Mouse (Mus musculus): ENCODE measurements around the gene Zdhhc6. TPM values are rescaled to one million over a fixed set of nuclear protein-coding genes. Genes with fewer than 3 reads are reported as not detected.

The Zdhhc6 gene
- polyA plus RNA-seq, 1 experiment from 2014 or later = 111 TPM

- no peak overlapping the region for H3K9ac ChIP-seq (replicated peaks; ENCODE audit: low read length)
- H3K9me3 ChIP-seq (ENCODE audit: low read length) = no peaks in the 10 kb centered on the region
- peaks cover 32% of the 10 kb centered on the region for H3K36me3 ChIP-seq (ENCODE audit: insufficient read depth, low read length)
- 95% methylated on average over 2 of the region's 2 CpGs for WGBS
- no peak overlapping the region for H3K4me2 ChIP-seq (replicated peaks; ENCODE audit: low read depth, low read length)
- peaks cover 23% of the 10 kb centered on the region for H3K4me1 ChIP-seq (ENCODE audit: insufficient read depth, low read length)
- H3K4me3 ChIP-seq (ENCODE audit: low read length) = no peak overlapping the region
- no peak overlapping the region for H3K27ac ChIP-seq (ENCODE audit: low read length)
- no peak for ATAC-seq (ENCODE audit: low FRiP score, low TSS enrichment)
- no peaks in the 10 kb centered on the region for H3K27me3 ChIP-seq (ENCODE audit: insufficient read depth, low read length)
Observed at GRCm38 (mm10) chr19:55313649-55314048, 2.2 kb downstream of the Zdhhc6 start.

- no peak overlapping the region for H3K9ac ChIP-seq (replicated peaks; ENCODE audit: low read length)
- H3K27ac ChIP-seq (ENCODE audit: low read length) = no peak overlapping the region
- H3K4me2 ChIP-seq (replicated peaks; ENCODE audit: low read depth, low read length) = no peak overlapping the region
- peaks cover 16% of the 10 kb centered on the region for H3K4me1 ChIP-seq (ENCODE audit: insufficient read depth, low read length)
- no peak overlapping the region for H3K4me3 ChIP-seq (ENCODE audit: low read length)
- H3K36me3 ChIP-seq (ENCODE audit: insufficient read depth, low read length) = peaks cover 40% of the 10 kb centered on the region
- H3K27me3 ChIP-seq (ENCODE audit: insufficient read depth, low read length) = no peaks in the 10 kb centered on the region
- no peak for ATAC-seq (ENCODE audit: low FRiP score, low TSS enrichment)
- no peaks in the 10 kb centered on the region for H3K9me3 ChIP-seq (ENCODE audit: low read length)
- 90% methylated on average over 8 of the region's 8 CpGs for WGBS
Observed at GRCm38 (mm10) chr19:55311874-55312273, 4.0 kb downstream of the Zdhhc6 start.

DNA sequence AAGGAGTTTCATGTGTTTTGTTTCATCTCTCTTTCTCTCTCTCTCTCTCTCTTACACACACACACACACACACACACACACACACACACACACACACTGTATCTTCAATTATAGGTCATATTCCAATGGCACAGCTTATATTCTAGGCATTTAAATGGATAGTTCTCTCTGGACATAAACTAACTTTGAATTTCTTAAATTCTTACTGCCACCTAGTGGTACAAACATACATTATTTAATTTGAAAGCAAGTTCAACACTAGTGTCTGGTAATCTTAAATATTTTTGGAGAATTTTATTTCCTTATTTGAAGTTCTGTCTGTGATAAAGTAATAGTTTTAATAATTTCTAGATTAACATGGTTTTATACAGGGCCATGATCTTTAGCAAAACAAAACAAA is 10.8 kb downstream of the Zdhhc6 start:
- H3K27ac ChIP-seq (ENCODE audit: low read length) = no peak overlapping the region
- no peak overlapping the region for H3K9ac ChIP-seq (replicated peaks; ENCODE audit: low read length)
- H3K36me3 ChIP-seq (ENCODE audit: insufficient read depth, low read length) = peaks cover 53% of the 10 kb centered on the region
- no peaks in the 10 kb centered on the region for H3K9me3 ChIP-seq (ENCODE audit: low read length)
- no peaks in the 10 kb centered on the region for H3K4me1 ChIP-seq (ENCODE audit: insufficient read depth, low read length)
- no peak overlapping the region for H3K4me2 ChIP-seq (replicated peaks; ENCODE audit: low read depth, low read length)
- no peaks in the 10 kb centered on the region for H3K27me3 ChIP-seq (ENCODE audit: insufficient read depth, low read length)
- no peak for ATAC-seq (ENCODE audit: low FRiP score, low TSS enrichment)
- H3K4me3 ChIP-seq (ENCODE audit: low read length) = no peak overlapping the region

GRCm38 (mm10) chr19:55300525-55300924 is 15.3 kb downstream of the Zdhhc6 start:
- Histone ChIP-seq H3K27me3 (ENCODE audit: insufficient read depth, low read length) (no peaks in the 10 kb centered on the region), H3K9ac (replicated peaks; ENCODE audit: low read length) (no peak overlapping the region), H3K27ac (ENCODE audit: low read length) (no peak overlapping the region), H3K36me3 (ENCODE audit: insufficient read depth, low read length) (peaks cover 50% of the 10 kb centered on the region), H3K9me3 (ENCODE audit: low read length) (no peaks in the 10 kb centered on the region), H3K4me1 (ENCODE audit: insufficient read depth, low read length) (no peaks in the 10 kb centered on the region), H3K4me2 (replicated peaks; ENCODE audit: low read depth, low read length) (no peak overlapping the region), H3K4me3 (ENCODE audit: low read length) (no peak overlapping the region)
- 84% methylated on average over 3 of the region's 3 CpGs for WGBS
- ATAC-seq (ENCODE audit: low FRiP score, low TSS enrichment) = no peak

GRCm38 (mm10) chr19:55299378-55299777 is 16.5 kb downstream of the Zdhhc6 start:
- Histone ChIP-seq H3K27ac (ENCODE audit: low read length) (no peak overlapping the region), H3K9ac (replicated peaks; ENCODE audit: low read length) (no peak overlapping the region), H3K4me1 (ENCODE audit: insufficient read depth, low read length) (no peaks in the 10 kb centered on the region), H3K27me3 (ENCODE audit: insufficient read depth, low read length) (no peaks in the 10 kb centered on the region), H3K4me2 (replicated peaks; ENCODE audit: low read depth, low read length) (no peak overlapping the region), H3K36me3 (ENCODE audit: insufficient read depth, low read length) (peaks cover 56% of the 10 kb centered on the region), H3K4me3 (ENCODE audit: low read length) (no peak overlapping the region), H3K9me3 (ENCODE audit: low read length) (no peaks in the 10 kb centered on the region)
- ATAC-seq (ENCODE audit: low FRiP score, low TSS enrichment) = no peak
- WGBS = 91% methylated on average over 1 of the region's 1 CpGs

DNA sequence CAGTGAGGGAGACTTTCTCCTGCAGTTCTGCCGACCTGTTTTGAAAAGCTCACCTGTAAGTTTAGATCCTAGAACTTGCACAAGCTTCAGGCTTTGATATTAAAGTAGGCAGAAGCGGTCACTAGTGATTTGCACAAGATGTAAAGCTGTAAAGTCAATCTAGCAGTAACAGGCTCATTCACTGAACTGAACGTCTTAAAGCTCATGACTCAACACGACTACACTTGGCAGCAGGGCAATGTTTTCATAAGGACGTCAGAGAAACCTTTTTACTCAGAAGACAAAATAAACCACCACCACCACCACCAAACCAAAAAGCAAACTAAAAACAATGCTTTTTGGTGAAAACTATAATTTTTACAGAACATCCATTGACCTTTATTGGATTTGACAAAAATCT is 17.9 kb downstream of the Zdhhc6 start:
- no peaks in the 10 kb centered on the region for H3K9me3 ChIP-seq (ENCODE audit: low read length)
- H3K36me3 ChIP-seq (ENCODE audit: insufficient read depth, low read length) = peaks cover 51% of the 10 kb centered on the region
- H3K4me1 ChIP-seq (ENCODE audit: insufficient read depth, low read length) = no peaks in the 10 kb centered on the region
- H3K4me3 ChIP-seq (ENCODE audit: low read length) = no peak overlapping the region
- no peak overlapping the region for H3K27ac ChIP-seq (ENCODE audit: low read length)
- no peak overlapping the region for H3K9ac ChIP-seq (replicated peaks; ENCODE audit: low read length)
- H3K27me3 ChIP-seq (ENCODE audit: insufficient read depth, low read length) = no peaks in the 10 kb centered on the region
- no peak overlapping the region for H3K4me2 ChIP-seq (replicated peaks; ENCODE audit: low read depth, low read length)
- 73% methylated on average over 5 of the region's 5 CpGs for WGBS
- no peak for ATAC-seq (ENCODE audit: low FRiP score, low TSS enrichment)

- peaks cover 49% of the 10 kb centered on the region for H3K36me3 ChIP-seq (ENCODE audit: insufficient read depth, low read length)
- no peaks in the 10 kb centered on the region for H3K27me3 ChIP-seq (ENCODE audit: insufficient read depth, low read length)
Observed at GRCm38 (mm10) chr19:55297489-55297888, 18.3 kb downstream of the Zdhhc6 start.

GRCm38 (mm10) chr19:55296301-55296700 is 19.5 kb downstream of the Zdhhc6 start:
- peaks cover 43% of the 10 kb centered on the region for H3K36me3 ChIP-seq (ENCODE audit: insufficient read depth, low read length)
- no peak overlapping the region for H3K4me3 ChIP-seq (ENCODE audit: low read length)
- H3K27ac ChIP-seq (ENCODE audit: low read length) = no peak overlapping the region
- no peaks in the 10 kb centered on the region for H3K9me3 ChIP-seq (ENCODE audit: low read length)
- H3K4me2 ChIP-seq (replicated peaks; ENCODE audit: low read depth, low read length) = no peak overlapping the region
- WGBS = 87% methylated on average over 2 of the region's 2 CpGs
- no peaks in the 10 kb centered on the region for H3K4me1 ChIP-seq (ENCODE audit: insufficient read depth, low read length)
- no peaks in the 10 kb centered on the region for H3K27me3 ChIP-seq (ENCODE audit: insufficient read depth, low read length)
- no peak for ATAC-seq (ENCODE audit: low FRiP score, low TSS enrichment)
- no peak overlapping the region for H3K9ac ChIP-seq (replicated peaks; ENCODE audit: low read length)

More at GRCm38 (mm10) chr19:55297489-55297888, 18.3 kb downstream of the Zdhhc6 start:
- no peak for ATAC-seq (ENCODE audit: low FRiP score, low TSS enrichment)
- Histone ChIP-seq H3K4me1 (ENCODE audit: insufficient read depth, low read length) (no peaks in the 10 kb centered on the region), H3K9ac (replicated peaks; ENCODE audit: low read length) (no peak overlapping the region), H3K27ac (ENCODE audit: low read length) (no peak overlapping the region), H3K9me3 (ENCODE audit: low read length) (no peaks in the 10 kb centered on the region), H3K4me2 (replicated peaks; ENCODE audit: low read depth, low read length) (no peak overlapping the region), H3K4me3 (ENCODE audit: low read length) (no peak overlapping the region)
- WGBS = 96% methylated on average over 2 of the region's 2 CpGs

GRCm38 (mm10) chr19:55295556-55295955 is 20.3 kb downstream of the Zdhhc6 start:
- Histone ChIP-seq H3K4me1 (ENCODE audit: insufficient read depth, low read length) (no peaks in the 10 kb centered on the region), H3K27ac (ENCODE audit: low read length) (no peak overlapping the region), H3K36me3 (ENCODE audit: insufficient read depth, low read length) (peaks cover 45% of the 10 kb centered on the region), H3K9me3 (ENCODE audit: low read length) (no peaks in the 10 kb centered on the region), H3K9ac (replicated peaks; ENCODE audit: low read length) (no peak overlapping the region), H3K4me3 (ENCODE audit: low read length) (no peak overlapping the region), H3K27me3 (ENCODE audit: insufficient read depth, low read length) (no peaks in the 10 kb centered on the region), H3K4me2 (replicated peaks; ENCODE audit: low read depth, low read length) (no peak overlapping the region)
- no peak for ATAC-seq (ENCODE audit: low FRiP score, low TSS enrichment)
- WGBS = 76% methylated on average over 3 of the region's 3 CpGs

DNA sequence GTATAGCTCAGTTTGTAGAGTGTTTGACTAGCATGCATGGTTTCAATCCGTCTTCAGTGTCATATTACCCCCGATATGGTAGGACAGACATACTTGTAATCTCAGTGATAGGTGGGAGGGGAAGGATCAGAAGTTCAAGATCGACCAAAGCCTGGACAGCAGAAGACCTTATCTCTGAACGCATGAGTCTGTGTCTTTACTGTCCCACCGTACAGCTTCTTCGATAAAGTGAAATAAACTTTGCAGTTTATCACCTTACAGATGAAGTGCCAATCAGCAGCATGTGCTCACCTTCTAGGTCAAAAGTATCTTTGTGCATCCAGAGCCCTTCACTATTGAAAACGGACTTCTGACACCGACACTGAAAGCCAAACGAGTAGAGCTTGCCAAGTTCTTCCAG is 20.8 kb downstream of the Zdhhc6 start:
- no peak for ATAC-seq (ENCODE audit: low FRiP score, low TSS enrichment)
- 88% methylated on average over 9 of the region's 9 CpGs for WGBS
- H3K36me3 ChIP-seq (ENCODE audit: insufficient read depth, low read length) = peaks cover 43% of the 10 kb centered on the region
- no peak overlapping the region for H3K4me2 ChIP-seq (replicated peaks; ENCODE audit: low read depth, low read length)
- H3K27me3 ChIP-seq (ENCODE audit: insufficient read depth, low read length) = no peaks in the 10 kb centered on the region
- no peaks in the 10 kb centered on the region for H3K4me1 ChIP-seq (ENCODE audit: insufficient read depth, low read length)
- H3K4me3 ChIP-seq (ENCODE audit: low read length) = no peak overlapping the region
- no peaks in the 10 kb centered on the region for H3K9me3 ChIP-seq (ENCODE audit: low read length)
- no peak overlapping the region for H3K27ac ChIP-seq (ENCODE audit: low read length)
- H3K9ac ChIP-seq (replicated peaks; ENCODE audit: low read length) = no peak overlapping the region

- H3K36me3 ChIP-seq (ENCODE audit: insufficient read depth, low read length) = peaks cover 51% of the 10 kb centered on the region
- H3K4me1 ChIP-seq (ENCODE audit: insufficient read depth, low read length) = no peaks in the 10 kb centered on the region
- H3K9ac ChIP-seq (replicated peaks; ENCODE audit: low read length) = no peak overlapping the region
- no peak for ATAC-seq (ENCODE audit: low FRiP score, low TSS enrichment)
- no peak overlapping the region for H3K4me2 ChIP-seq (replicated peaks; ENCODE audit: low read depth, low read length)
- H3K4me3 ChIP-seq (ENCODE audit: low read length) = no peak overlapping the region
- H3K27ac ChIP-seq (ENCODE audit: low read length) = no peak overlapping the region
- 47% methylated on average over 4 of the region's 4 CpGs for WGBS
- no peaks in the 10 kb centered on the region for H3K9me3 ChIP-seq (ENCODE audit: low read length)
- no peaks in the 10 kb centered on the region for H3K27me3 ChIP-seq (ENCODE audit: insufficient read depth, low read length)
Observed at GRCm38 (mm10) chr19:55293175-55293574, 22.7 kb downstream of the Zdhhc6 start.
